Mouse (Mus musculus) frontal cortex, postnatal 25 days (tissue): ENCODE data around the gene Ebpl.
A peak's percentile ranks its signal among the peaks of the same experiment; 100 is the strongest.

ENCODE experiments used
- DNase-seq, 2 experiments: peaks; one replicate each; pipeline ENCODE4 v3.0.0; 2022; ENCODE audit warnings: low spot score in 2 of 2

Ebpl gene

GRCm38 (mm10) chr14:61360131-61360980, at the start of gene Ebpl:
Gene Ebpl, minus strand, starts transcription at chr14:61360439.
- peak; percentile 66 to 77 for DNase-seq

GRCm38 (mm10) chr14:61410020-61410419, 49.8 kb upstream of the Ebpl start:
- DNase-seq, result no peak

- DNase-seq, result no peak
Observed at GRCm38 (mm10) chr14:61407055-61407454, 46.8 kb upstream of the Ebpl start.

DNA sequence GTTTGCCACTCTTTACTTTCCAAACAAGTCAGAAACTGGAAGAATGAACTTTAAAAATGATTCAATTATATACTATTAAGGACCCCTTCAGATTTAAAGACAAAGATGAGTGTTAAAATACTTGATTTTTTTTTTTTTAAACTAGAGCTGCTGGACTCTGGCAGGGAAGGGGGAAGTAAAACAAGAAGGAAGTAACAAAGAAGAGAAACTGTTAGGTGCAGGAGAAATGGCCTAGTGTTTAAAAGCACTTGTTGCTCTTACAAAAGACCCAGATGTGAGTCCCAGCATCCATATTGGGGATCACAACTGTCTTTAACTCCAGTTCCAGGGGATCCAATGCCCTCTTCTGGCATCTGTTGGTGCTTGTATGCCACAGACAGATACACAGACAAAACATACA, 45.5 kb upstream of the Ebpl start:
- no peak for DNase-seq

DNA sequence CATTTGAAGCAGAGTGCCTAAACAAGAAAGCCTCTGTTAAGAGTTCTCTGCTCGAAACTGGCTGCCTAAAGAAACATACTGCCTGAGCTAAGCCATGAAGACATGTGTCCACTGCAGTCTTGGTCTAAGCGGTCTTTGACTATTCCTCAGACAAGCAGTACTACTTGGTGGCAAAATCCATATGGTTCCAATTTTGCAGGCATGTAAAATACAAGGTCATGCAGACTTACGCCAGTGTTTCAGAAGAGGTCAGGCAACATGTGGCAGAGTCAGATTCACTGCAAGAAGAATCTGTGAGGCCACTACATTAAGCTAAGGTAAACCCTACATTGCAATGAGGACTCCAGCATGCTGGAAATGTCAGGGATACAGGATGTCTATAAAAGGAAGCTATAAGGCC, 44.7 kb upstream of the Ebpl start:
- DNase-seq, result no peak

GRCm38 (mm10) chr14:61394745-61395144, 34.5 kb upstream of the Ebpl start:
- no peak for DNase-seq

- DNase-seq, result no peak
Observed at GRCm38 (mm10) chr14:61390586-61390985, 30.3 kb upstream of the Ebpl start.

DNA sequence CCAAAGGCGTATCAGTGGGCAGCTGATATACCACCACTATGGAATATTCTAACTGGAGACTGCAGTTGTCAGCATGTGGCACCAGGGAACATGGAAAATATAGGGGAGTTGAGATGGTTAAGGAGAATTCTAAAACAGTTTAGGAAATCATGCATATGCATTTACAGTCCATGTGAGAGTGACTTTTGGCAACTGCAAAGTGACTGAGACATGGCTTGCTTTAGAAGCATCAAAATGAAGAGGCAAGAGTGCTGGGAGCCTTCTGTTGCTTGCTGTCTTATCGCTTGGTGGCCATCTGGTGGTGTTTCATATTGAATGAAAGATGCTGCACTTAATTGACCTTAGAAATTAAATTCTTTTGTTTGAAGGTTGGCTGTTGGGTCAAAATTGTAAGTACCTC, 7.1 kb upstream of the Ebpl start:
- no peak for DNase-seq

DNA sequence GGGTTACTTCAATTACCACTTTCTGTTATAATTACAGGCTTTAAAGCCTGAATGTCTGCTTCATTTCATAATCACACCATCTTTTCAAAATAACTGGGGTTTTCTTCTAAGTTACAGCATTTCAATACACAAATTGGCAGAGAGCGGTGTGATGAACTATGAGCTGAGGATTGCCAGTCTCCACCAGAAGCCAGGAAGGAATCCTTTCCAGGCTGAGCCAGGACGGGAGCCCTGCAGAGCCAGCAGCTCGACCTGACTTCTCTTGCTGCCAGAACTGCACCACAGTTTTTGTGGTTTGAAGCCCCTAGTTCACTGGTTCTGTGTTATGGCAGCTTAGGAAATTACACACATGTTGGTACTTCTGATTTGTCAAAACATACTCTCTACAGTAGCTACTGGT, 4.4 kb upstream of the Ebpl start:
- no peak for DNase-seq

DNA sequence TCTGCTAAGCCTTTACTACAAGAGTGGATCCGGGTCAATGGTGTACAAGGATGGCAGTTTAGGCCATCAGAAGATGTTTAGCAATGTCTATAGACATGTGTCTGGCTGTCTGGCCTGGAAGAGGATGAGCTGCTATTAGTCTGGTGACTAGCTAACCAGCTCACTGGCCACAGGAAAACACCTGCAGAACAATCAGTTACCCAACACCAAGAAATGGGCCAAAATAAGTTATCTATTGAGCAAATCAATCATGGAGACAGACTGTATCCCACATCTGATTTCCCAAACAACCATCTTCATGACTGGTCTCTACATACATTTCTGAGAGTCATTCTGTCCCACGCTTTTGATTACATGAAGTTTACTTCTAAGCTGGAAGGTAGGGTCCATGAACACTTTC, 3.5 kb upstream of the Ebpl start:
- no peak for DNase-seq

DNA sequence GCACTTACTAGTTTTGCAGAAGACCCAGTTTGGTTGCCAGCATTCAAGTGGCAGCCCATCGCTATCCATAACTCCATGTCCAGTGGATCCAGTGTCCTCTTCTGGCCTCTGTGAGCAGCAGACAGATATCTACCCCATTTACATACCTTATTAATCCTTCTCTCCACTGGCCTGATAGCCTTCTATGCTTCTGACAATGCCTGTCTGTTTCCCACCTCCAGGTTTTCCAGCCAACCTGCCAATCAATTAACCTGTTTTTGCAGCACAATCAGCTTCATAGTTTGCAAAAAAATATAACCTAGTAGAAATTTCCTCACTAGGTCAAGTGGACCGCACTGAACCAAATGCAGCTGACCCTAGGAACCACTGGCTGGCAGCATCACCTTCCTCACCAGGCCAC, 2.0 kb upstream of the Ebpl start:
- DNase-seq, result no peak

- no peak for DNase-seq
Observed at GRCm38 (mm10) chr14:61360981-61361511, 807 bp upstream of the Ebpl start.

DNA sequence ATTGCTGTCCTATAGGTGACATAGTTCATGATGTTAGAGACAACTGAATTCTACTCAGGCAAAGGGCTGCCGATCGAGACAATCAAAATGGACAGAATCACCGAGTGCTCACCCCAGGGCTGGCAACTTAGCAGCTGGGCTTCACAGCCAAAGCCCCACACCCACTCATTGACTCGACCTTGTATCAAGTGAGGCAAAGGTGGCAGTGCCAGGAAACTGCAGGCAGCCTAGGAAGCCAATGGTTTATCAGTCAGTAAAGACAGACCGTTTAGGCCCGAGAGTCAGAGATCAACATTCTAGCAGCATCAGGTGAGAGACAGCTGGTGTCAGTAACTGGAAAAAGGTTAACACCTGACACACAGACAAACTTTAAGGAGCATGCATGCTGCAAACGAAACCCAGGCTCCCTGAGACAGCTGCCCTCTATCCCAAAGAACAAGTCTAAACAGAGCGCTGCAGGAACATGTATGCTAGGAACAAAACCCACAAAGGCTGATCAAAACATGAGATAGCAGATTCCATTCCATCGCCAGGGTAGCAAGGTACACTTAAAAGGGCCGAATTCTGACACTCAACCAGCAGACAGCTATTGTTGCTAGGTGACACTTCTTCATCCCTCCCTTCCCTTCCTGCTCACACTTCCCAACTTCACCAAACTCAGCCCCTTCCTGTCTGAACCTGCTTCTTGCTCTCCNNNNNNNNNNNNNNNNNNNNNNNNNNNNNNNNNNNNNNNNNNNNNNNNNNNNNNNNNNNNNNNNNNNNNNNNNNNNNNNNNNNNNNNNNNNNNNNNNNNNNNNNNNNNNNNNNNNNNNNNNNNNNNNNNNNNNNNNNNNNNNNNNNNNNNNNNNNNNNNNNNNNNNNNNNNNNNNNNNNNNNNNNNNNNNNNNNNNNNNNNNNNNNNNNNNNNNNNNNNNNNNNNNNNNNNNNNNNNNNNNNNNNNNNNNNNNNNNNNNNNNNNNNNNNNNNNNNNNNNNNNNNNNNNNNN, 5.7 kb downstream of the Ebpl start:
- no peak for DNase-seq

GRCm38 (mm10) chr14:61350808-61351207, 9.4 kb downstream of the Ebpl start:
- DNase-seq, result no peak

DNA sequence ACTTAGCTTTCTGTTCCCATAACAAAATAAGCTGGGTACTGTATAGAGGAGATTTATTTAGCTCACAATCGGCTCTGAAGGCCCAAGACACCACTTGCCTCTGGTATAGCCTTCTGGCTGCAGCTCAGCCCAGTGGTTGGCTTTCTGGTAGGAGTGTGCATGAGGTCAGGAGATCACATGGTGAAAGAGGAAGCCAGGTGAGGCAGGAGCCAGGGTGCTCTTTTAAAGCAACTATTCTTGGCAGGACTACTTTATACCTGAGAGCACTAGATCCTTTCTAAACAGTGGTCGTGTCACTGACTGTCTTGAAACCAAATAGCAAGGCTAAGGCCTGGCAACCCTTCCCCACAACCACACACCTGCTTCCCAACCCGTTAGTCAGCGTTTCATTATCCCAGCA, 10.4 kb downstream of the Ebpl start:
- DNase-seq, result no peak

DNA sequence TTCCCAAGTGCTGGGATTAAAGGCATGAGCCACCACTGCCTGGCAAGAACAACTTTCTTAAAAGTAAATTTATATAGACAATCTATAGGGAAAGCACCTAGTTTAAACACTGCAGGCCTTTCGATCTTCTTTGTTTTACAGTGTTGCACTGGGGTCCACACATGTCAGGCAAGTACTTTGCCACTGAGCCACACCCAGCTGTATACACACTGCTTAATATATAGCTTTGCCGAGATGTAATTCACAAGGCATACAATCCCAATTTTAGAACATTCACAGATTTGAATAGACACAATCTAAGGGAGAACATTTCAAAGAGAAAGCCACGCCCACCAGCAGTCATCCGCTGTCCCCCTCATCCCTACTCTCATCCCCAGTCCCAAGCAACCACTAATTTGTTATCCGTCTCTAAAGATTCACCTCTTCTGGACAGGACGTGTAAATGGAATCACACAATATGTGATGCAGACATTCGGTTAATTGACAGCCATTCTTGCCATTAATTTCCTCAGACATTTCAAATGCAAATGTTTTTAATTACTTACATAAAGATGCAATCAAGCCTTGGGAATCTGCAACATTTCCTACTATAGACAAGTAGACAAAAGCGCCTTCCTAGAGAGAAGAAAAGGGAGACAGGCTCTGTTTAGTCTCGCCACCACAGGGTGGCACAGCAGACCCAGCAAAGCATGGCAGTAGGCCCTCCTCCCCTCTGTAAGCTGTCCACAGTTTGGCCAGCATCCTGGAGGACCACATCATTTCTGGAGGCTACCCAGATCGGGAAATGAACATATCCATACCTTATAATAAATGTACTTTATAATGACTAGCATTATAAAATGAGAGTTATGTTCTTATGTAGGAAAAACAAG, 13.2 kb downstream of the Ebpl start:
- peak in 1 of 2 experiments; percentile 17 for DNase-seq

GRCm38 (mm10) chr14:61344590-61344989, 15.6 kb downstream of the Ebpl start:
- DNase-seq, result no peak

GRCm38 (mm10) chr14:61339381-61339780, 20.9 kb downstream of the Ebpl start:
- no peak for DNase-seq

- peak; percentile 52 to 72 for DNase-seq
Observed at GRCm38 (mm10) chr14:61330996-61331561, 29.2 kb downstream of the Ebpl start.

GRCm38 (mm10) chr14:61330591-61330990, 29.6 kb downstream of the Ebpl start:
- peak in 1 of 2 experiments; percentile 23 for DNase-seq
